Mouse (Mus musculus) ES-Bruce4 (cell line): Measurements from ENCODE around the gene Ykt6.
A peak's percentile ranks its signal among the peaks of the same experiment; 100 is the strongest.

ENCODE experiments used
- CTCF ChIP-seq: IDR thresholded peaks from one replicate; pipeline ENCODE4 v1.8.1; 2011; ENCODE audit warnings: low read depth, low read length
- EP300 ChIP-seq: IDR thresholded peaks from 2 replicates; pipeline ENCODE4 v1.6.1; 2011; ENCODE audit warnings: low read depth, low read length; ENCODE audit not compliant: insufficient read depth
- POLR2A ChIP-seq: IDR thresholded peaks from one replicate; pipeline ENCODE4 v1.8.1; 2011; ENCODE audit warnings: low read length; ENCODE audit not compliant: insufficient read depth

- peak; percentile 30 for TF ChIP-seq CTCF
- TF ChIP-seq EP300: no peak
- TF ChIP-seq POLR2A: no peak
Observed at GRCm38 (mm10) chr11:6003046-6003639, 47.6 kb downstream of the Ykt6 start.
